Mouse (Mus musculus): ENCODE measurements around the gene Ccl28.
"Not testable (repeated sequence)": the region's sequence is repeated elsewhere in the genome, so short reads cannot be mapped to it uniquely, and the experiment has no call there.

Ccl28 gene

GRCm38 (mm10) chr13:119648891-119649698 lies 25.5 kb downstream of the Ccl28 start:
- peak; percentile 40 for DNase-seq (ENCODE audit: low spot score)

DNA sequence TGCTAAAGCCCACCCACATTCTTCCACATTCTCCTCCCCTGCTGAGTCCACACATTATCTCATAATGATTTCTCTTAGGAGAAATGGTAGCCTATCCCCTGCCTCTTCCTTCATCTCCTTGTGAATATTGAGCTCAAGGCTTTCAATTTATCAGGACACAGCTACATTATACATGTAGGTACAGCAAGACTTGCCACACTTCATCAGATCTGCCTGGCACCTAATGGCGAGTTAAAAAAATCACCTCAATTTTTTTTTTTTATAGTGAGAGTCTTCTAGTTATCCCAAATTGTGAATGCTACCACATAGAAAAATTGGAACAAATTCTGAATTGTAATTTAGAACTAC lies 26.1 kb downstream of the Ccl28 start:
- DNase-seq (ENCODE audit: low spot score), result no peak

DNA sequence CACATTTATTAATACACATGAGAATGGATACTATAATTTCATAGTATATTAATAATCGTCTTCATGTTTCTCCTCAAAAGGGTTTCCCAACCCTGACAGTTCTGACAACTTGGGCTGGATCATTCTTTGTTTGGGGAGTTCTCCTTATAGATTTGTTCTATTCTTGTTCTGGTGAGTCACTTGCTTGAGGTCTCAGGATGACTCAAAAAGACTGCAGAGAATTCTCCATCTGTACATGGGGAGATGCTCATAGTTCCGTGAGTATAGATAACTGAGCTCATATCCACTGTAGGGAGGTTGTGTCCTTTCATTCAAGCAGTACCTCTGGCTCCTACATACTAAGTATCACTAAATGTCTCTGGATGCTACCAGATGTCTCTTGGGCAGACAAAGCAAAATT lies 31.1 kb downstream of the Ccl28 start:
- DNase-seq (ENCODE audit: low spot score), result no peak

- DNase-seq (ENCODE audit: low spot score), result no peak
Measured at GRCm38 (mm10) chr13:119656246-119656645, 32.6 kb downstream of the Ccl28 start.

DNA sequence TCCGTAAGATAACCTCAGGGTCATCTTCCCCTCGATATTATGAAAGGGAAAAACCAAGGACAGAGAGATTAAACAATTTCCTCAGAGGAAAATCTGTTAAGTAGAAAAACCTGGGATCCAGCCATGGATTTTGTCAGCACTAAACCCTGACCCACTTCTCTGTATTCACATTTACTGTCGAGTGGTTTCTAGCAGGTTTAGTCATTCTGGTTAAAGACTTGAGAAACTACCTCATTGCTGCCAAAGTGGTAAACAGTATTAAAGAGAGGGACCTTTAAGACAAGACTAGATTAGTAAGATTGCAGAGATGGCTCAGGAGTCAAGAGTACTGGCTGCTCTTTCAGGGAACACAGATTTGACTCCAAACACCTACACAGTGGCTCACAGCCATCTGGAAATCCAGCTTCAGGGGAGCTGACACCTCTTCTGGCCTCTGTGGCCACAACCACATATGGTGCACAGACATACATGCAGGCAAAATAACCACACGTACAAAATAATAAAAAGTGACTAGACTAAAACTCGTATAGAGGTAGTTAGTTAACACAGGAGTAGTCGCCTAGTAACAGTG lies 33.3 kb downstream of the Ccl28 start:
- no peak for DNase-seq (ENCODE audit: low spot score)

DNA sequence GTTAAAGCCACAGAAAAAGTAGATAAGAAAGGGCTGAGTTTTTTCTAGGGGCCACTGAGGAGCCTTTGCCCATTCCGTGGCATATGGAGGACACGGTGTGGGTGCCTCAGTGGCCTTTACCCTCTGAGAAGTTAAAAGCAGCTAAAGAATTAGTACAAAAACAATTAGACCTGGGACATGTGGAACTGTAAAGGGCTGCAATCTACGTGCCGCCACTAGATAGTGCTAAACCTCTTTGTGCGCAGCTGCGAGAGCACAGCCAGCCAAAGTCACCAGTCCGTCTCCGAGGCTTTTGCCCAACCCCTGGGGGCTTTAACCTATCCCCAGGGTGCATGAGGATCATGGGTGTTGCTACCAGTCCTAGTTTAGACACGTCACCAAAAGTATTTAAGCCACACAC lies 37.8 kb downstream of the Ccl28 start:
- not testable (repeated sequence) for DNase-seq (ENCODE audit: low spot score)

DNA sequence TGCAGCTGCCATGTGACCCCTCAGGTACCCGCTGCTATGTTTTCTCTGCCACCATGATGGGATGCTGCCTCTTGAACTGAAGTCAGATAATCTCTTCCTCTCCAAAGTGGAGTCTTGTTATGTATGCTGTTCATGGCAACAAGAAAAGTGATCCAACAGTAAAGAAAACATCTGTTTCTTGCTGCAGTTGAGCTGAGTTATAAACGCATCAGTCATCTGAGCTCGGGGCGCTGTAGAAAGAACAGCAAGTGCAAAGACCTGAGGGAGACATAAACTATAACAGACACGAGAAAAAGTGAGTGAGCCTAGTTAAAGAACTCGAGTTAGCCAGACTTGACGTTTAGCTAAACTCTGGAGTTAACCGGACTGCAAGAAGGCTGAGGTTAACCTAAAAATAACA lies 55.2 kb downstream of the Ccl28 start:
- DNase-seq (ENCODE audit: low spot score), result no peak

GRCm38 (mm10) chr13:119679721-119680120 lies 56.1 kb downstream of the Ccl28 start:
- no peak for DNase-seq (ENCODE audit: low spot score)

- DNase-seq (ENCODE audit: low spot score), result no peak
Measured at GRCm38 (mm10) chr13:119681161-119681560, 57.5 kb downstream of the Ccl28 start.

GRCm38 (mm10) chr13:119684416-119685177 lies 61.0 kb downstream of the Ccl28 start:
- no peak for DNase-seq (ENCODE audit: low spot score)

GRCm38 (mm10) chr13:119689709-119690038 lies 66.1 kb downstream of the Ccl28 start:
- no peak for DNase-seq (ENCODE audit: low spot score)

- DNase-seq (ENCODE audit: low spot score), result peak; percentile 99
Measured at GRCm38 (mm10) chr13:119690039-119690728, 66.6 kb downstream of the Ccl28 start, which contains the start of gene Hmgcs1. Gene Hmgcs1, plus strand, starts transcription at chr13:119690379.

GRCm38 (mm10) chr13:119690876-119691620 lies 67.4 kb downstream of the Ccl28 start:
- DNase-seq (ENCODE audit: low spot score), result peak; percentile 28

GRCm38 (mm10) chr13:119691958-119692357 lies 68.3 kb downstream of the Ccl28 start:
- DNase-seq (ENCODE audit: low spot score), result not testable (repeated sequence)

GRCm38 (mm10) chr13:119695676-119696075 lies 72.1 kb downstream of the Ccl28 start:
- DNase-seq (ENCODE audit: low spot score), result no peak

DNA sequence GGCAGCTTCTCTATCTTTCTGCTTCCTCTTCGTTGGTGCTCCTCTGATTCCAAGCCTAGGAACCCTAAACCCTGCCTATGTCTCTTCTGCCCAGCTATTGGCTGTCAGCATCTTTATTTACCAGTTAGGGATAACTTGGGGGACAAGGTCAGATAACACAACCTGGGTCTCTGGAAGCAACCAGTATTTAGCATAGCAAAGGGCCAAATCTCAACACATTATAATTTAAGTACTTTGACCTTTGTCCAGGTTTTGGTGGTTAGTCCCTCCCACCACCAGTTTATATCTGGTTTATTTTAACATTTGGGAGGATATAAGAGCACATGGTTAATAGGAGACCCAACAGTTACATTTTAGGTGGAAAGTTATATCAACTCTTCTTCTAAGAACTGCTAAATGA lies 72.9 kb downstream of the Ccl28 start:
- no peak for DNase-seq (ENCODE audit: low spot score)

DNA sequence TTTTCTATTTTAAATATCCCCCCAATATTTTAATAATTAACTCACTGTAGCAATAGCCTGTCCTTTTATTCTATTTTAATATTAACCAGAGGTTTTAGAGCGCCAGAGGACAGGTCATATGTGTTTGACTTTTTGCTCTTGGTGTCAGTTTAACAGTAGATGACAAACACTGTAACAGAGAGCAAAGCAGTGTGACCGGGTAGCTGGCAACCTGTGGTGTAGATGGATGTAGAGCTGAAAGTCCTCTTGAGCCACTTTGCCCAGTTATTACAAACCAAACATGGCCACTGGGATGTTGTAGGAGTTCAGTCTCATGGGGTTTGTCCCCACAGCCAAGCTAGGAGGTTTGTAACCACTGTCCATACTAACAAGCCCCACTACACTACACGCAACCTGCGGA lies 74.8 kb downstream of the Ccl28 start:
- no peak for DNase-seq (ENCODE audit: low spot score)
